Mouse (Mus musculus): ENCODE data around the gene Osbpl3. TPM values are rescaled to one million over a fixed set of nuclear protein-coding genes. Genes with fewer than 3 reads are reported as not detected.

The Osbpl3 gene
- total RNA-seq, 2 experiments from 2014 or later: 6.4 to 10.3 TPM

DNA sequence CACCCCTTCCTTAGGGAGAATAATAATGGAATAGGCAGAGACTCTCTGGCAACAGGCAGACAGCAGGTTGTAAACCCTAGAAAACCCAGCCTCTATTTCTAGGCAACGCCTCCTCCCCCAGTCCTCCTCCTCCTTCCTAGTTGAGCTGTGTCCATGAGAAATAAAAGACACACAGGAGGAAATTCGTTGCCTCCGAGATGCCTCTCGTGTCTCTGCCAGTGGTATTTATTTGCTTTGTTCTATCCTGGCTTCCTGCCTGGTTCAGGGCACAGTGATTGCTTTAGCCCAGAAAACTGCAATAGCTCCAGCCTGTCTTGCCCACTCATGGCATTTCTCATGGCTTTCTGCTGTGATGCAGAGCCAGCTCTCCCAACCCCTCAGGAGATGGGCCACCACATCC lies 43.8 kb downstream of the Osbpl3 start:
- ATAC-seq (replicated peaks; ENCODE audit: poor library complexity): no peak

DNA sequence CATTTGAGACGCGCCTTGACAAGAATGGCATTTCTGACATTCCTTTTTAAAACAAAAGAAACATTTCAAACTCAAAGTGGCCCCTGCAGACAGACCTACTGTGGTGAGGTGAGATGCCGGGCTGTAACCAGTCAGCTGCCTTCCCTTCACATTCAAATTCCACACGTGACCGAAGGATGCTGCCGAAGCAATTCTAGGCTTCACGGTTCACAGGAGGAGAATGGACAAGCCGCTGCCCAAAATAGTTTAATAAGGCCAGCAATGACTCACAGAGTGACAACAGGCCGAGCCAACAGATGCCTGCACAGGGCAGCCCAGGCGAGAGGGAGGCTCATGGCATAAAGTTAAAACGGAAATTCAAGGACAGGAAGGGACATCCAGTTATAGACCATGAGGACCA lies 51.3 kb downstream of the Osbpl3 start:
- ATAC-seq (replicated peaks; ENCODE audit: poor library complexity): no peak

DNA sequence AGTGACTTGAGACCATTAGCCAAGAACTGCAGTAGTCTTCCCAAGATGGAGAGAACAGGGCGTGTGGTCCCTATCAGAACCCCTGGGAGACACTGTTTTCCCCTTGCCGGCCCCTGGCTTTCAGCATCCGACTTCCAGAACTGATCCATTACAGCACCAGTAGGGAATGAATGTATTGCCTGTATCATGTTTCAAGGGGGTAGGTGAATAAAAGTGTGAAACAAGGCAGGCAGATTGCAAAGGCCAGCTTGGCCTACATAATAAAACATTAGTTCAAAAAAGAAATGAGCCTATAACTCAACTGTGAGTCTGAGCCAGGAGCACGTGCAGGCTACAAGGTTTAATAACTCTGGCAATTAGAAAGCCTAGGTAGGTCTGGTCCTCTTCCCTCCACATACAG lies 52.5 kb downstream of the Osbpl3 start:
- no peak for ATAC-seq (replicated peaks; ENCODE audit: poor library complexity)

DNA sequence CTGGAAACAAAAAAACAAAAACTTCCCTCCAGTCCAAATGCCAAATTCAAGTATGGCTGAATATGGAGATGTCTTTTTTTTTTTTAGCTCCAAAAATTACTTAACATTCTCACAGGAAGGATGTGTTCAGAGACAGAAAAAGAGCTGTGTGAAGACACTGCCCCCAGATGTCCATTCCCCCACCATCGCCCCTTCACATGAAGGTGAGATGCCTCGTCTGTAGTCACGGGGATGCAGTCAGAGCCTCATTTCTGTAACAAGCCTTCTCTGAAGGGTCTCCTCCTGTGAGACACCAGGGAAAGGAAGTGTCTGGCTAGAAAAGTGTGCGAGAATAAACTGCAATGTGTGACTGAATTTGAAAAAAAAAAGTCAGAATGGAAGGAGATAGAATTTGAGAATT lies 53.1 kb downstream of the Osbpl3 start:
- ATAC-seq (replicated peaks; ENCODE audit: poor library complexity): no peak

DNA sequence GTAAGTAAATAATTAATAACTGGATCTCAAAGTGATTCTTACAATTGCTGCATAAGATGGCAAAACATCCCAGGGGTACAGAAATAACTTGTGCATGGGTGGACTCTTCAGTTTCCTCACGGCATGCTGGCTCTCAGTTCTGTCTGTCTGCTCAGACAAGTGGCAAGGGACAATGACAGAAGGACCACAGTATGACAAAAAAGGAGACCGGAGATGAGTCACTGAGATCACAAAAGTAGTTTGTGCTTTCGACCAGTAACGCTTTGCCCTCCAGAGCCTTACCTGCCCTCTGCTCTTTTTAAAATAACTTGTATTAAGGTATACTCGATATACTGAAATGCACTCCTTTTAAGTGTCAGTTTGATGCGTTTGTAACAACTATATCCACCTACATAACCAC lies 55.8 kb downstream of the Osbpl3 start:
- ATAC-seq (replicated peaks; ENCODE audit: poor library complexity): no peak

DNA sequence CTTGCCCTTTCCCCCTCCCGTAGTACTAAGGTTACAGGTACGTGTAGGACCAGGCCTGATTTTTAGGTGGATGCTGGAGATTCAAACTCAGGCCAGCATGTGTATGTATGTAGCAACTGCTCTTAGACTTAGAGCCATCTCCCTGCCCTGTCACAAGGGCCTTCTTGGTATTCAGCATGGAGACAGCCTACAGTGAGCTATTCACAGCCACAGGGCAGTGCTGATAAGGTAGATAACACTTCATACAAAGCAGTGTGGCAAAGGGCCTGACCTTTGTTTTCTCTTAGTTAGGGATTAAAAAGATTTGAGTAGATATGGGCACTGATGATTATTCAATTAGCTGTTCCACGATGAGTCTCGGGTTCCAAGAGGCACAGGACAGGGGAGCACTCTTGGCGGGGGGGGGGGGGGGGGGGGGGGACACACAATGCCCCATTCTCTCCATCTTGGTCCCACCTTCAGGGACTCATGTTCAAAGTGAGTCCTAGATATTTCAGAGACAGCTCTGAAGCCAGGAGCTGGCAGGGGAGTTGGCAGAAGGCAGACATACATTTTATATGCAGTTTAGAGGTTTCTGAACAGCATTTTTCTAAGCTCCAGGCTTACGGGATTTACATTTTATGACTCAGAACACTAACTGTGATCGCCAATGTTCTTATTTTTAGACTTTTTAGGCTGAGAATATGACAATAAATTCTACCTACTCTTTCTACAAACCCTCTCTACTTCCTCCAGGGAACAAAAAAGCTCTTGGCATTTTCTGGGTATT lies 56.4 kb downstream of the Osbpl3 start:
- ATAC-seq (replicated peaks; ENCODE audit: poor library complexity): 0 out of 2 replicates have a peak, but pooled peaks have one; percentile 34

DNA sequence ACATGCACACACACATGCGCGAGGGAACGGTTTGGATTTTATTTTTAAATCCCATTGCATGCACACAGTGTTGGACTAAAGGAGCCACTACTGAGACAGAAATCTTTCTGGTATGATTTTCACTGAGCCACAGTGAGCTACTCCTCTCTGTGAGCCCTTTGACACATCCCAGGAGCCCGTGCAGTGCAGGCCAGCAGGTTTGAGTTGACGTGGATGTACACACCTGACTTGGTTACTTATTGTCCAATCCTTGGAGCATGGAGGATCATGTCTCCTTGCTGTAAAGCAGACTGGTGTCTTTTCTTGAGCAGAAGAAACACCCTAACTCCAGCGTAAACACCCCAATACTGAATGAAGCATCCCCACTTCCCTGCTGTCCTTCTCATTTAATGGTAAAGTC lies 57.7 kb downstream of the Osbpl3 start:
- ATAC-seq (replicated peaks; ENCODE audit: poor library complexity): no peak

DNA sequence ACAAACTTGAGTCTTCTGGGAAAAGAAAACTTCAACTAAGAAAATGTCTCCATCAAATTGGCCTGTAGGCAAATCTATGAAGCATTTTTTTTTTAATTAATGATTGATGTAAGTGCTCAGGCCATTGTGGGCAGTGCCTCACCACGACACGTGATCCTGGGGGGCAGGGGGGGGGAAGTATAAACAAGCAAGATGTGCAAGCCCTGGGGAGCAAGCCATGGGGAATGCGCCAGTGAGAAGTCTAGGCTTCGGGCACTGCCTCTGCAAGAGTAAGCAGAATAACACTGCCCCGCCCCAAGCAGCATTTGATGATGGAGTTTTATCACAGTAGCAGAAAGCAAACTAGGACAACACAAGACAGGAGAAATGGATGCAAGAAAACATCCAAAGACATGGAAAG lies 58.9 kb downstream of the Osbpl3 start:
- ATAC-seq (replicated peaks; ENCODE audit: poor library complexity): no peak

DNA sequence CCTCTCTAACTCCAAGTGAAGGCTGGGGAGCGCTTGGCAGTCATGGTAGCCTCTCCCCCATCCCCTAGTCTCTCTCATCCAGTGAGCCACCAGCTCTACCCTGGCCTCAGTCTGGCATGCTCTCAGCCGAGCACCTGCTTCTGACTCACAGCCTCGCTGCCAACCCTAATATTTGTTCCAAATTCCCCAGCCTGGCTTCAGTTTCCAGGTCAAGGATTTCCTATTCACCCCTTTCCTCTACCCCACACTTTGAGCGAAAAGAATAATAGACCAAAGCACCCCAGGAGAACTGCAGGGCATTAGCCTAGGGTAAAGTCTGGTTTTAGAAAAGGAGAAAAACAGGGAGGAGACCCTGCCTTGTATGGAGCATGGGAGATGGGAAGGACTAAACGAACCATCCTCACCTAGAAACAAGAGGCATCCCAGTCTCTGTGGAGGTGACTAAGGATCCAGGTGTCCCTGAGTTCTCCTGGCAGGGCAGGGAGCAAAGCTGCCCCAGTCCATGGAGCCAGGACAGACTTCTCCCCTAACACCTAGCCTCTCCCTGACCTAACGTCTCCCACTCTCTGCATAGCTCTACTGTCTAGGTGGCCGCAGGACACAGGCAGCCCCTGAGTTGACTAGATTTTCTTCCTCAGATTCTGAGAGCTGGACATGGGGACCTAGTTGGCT lies 60.2 kb downstream of the Osbpl3 start:
- ATAC-seq (replicated peaks; ENCODE audit: poor library complexity): no peak

DNA sequence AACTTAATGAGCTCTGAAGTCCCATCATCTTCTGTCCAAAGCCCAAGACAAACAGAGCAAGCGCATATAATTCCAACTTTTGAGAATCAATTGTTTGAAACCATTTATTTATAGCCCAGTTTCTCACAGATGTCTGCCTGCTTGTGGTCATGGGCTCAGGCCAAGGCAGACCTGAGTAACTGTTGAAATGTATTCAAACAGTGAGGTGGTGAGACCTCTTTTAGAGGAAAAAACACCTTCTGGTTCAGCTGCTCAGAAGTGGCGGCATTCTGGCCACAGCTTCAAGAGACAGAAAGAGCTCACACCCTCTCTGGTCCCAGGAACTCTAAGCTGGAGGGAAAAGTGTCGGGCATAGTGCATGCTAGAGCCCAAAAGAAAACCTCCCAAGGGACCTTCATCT lies 61.6 kb downstream of the Osbpl3 start:
- ATAC-seq (replicated peaks; ENCODE audit: poor library complexity): no peak

DNA sequence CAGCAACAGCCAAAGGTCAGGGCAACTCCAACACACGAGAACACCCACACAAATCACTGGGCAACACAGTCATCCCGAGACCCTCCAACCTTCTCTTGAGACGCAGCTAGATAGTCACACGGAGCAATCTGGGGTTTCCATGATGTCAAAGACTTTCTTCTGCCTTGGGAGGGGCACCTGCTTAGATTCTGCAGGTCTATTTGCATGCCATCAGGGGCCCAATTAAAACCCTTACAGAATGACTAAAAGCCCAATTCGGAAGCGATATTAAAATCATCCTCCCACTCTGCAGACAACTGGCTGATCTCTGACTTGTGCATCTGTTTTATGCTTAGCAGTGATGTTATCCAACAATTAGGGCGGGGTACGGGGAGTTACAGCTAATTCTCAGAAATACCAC lies 62.0 kb downstream of the Osbpl3 start:
- no peak for ATAC-seq (replicated peaks; ENCODE audit: poor library complexity)

DNA sequence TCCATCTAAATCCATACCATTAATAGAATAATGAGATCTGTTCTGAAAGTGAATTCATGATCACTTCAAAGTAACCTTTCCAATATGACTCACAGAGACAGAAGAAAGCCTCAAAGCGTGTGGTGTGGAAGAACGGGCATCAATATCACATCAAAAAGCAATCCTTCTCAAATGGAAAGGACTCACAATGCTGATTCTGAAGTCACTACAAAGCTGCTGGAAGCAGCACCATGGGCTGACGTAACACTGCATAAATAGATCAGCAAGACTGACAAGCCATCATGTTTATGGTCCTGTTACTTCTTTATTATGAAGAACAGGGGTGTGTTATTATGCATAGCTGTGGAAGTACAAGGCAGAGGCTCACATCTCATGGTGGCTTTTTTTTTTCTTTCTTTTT lies 64.0 kb downstream of the Osbpl3 start:
- no peak for ATAC-seq (replicated peaks; ENCODE audit: poor library complexity)

DNA sequence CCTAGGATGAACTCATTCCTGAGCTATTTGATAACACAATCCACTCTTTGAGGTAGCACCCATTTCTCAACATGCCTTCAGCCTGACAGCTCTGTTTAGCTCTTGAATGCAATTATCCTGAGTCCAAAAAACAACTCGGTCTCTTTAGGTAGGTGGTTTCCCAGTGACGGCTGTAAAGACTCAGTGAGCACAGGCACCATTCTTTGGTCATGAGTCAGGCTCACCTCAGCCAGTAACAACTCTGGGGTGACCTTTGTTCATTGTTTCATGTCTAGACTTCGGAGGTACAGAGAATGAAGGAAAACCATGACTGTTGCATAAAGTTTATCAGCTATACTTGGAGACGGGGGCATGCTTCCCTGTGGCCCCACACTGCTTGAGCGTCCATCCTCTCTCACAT lies 65.7 kb downstream of the Osbpl3 start:
- no peak for ATAC-seq (replicated peaks; ENCODE audit: poor library complexity)

DNA sequence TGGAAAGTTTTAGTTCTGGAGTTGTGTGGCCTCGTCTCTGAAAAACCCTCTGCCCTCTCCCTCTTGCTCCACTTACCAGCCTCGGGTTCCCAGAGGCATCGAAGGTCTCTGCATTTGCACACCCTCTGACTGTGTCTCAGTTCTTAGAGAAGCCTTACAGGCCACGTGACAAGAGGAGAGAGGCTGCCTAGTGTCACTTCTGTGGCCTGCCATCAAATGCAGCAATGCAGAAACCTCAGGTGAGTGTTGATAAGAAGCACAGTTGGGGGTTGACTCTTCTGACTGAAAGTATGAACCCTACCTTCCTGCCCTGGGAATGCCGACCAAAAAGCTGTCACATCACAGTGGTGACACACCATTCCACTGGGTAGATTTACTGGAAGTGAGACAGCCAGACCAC lies 68.4 kb downstream of the Osbpl3 start:
- ATAC-seq (replicated peaks; ENCODE audit: poor library complexity): no peak

DNA sequence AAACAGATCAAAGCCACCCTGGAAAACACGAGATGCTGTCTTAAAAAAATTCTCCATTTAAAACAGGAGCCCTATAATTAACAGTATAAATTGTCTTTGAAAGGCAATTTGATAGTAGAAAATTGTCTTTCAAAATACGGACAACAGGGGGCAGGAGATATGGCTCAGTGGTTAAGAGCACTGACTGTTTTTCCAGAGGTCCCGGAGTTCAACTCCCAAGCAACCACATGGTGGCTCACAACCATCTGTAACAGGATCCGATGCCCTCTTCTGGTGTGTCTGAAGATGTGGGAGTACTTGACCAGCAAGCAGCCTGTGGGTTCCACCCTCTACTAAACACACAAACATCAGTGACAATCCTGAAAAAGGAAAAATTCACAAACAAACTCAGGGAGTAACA lies 69.5 kb downstream of the Osbpl3 start:
- no peak for ATAC-seq (replicated peaks; ENCODE audit: poor library complexity)

DNA sequence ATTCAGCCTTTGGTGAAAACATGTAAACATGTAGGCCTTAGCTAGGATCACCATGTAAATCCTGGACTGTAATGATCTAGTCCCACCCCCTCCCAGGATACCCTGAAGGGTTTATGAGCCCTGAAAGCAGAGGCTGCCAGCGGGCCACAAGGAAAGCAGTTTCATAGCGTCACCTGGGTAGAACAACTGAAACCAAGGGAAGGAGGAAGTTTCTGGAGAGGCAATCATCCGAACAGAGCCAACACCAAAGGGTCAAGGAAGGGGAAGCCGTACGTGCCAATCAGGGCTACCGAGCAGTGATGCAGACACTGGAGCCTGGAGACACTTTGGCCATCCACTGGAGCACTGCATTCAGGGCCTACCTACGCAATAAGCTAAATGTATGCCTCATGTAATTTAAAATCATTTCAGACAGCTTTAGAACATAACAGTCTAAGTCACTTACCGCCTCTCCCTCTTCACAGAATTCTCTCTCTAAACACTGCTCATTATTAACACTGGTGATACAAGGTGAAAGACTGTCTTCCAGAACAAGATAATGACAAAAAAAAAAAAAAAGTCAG lies 70.5 kb downstream of the Osbpl3 start:
- peak; percentile 38 for ATAC-seq (replicated peaks; ENCODE audit: poor library complexity)

DNA sequence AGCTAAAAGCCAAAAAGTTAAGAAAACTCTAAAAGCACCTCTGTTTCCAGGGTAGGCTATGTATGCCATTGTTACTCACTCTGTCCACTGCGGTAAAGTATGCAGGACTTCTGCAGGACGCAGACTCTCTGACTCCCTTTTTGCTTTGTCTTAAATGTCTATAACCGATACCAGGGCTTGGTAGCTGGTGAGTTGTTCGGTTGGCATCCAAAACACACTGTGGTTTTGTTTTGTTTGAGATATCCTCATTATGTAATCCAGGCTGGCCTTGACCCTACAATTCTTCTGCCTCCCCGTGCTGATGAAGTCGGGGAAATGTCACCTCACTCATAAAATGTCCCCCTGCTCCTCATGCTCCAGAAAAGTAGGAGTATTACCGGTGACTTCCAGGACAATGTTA lies 73.3 kb downstream of the Osbpl3 start:
- no peak for ATAC-seq (replicated peaks; ENCODE audit: poor library complexity)

DNA sequence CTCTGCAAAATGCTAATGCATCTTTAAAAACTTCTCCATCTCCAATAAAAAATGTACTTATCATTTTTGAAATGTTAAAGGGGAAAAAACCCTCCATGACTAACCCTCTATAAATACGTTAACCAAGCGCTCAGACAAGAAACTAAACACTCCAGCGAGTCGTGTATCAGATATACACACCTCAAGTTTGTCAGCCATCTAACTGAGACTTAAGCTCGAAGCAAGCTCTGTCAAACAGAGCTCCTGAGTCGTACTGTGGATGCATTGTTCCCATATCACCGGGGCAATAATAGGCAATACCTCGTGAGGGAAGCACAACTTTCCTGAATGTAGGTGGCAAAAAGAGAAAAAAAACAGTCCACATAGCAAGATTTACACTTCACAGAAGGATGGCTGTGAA lies 73.8 kb downstream of the Osbpl3 start:
- no peak for ATAC-seq (replicated peaks; ENCODE audit: poor library complexity)

DNA sequence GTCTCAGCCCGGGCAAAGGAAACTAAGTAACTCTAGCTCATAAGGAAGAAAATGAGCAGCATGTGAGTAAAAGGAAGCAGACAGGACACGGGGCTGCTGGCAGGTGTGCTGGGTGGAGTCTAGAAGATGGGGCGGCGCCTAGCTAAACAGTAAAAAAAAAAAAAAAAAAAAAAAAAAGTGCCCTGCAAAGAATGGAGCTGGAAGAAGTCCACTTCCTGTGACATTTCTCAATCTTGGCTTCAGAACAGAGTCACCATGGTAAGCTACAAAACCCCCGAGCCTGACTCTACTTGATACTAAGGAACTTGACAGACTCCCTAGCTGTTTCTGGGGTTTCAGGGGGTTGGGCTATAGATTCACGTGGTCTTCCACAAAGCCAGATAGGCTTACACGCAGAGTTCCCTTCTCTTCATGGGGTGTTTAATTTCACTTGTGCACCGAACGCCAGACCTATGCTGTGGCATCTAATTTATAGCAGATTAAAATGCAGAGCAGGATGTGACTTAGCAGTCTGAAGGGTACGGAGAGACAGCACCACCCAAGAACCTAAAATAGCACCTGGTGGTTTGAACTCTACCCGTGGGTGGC lies 74.4 kb downstream of the Osbpl3 start:
- ATAC-seq (replicated peaks; ENCODE audit: poor library complexity): peak; percentile 55

DNA sequence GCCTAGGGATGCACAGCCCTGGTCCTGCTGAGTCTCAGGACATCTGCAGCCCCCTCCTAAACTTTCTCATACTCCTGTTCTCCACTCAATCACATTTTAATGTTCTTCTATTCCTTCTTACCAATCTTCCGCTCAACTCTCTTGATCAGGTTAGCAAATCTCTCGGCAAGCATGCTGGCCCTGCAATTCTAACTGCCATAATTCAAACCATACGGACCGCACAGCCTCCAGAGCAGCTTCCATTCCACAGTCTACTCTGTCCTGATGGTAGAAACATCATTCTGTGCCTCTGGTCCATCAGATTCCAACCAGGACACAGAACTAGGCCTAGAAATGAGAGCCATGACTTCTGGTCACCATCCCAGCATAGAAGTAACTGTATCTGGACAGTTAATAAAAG lies 76.3 kb downstream of the Osbpl3 start:
- no peak for ATAC-seq (replicated peaks; ENCODE audit: poor library complexity)

DNA sequence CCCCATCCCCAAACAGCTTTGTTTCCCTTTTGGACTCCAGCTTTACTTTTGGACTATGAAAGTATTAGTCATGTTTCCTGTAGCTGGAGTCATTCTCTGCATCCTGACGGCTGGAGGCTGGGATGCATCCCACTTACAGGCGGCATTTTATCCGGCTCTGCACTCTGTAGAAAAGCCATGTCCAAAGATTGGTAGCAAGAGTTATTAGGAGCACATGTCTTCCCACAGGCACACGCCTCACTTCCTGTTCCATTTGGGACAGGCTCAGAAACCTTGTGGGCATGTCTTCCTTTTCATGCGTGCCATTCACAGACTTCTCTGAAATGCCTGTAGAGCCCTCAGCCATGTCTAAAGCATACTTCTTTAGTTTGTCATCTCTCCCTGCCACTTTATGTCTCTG lies 76.9 kb downstream of the Osbpl3 start:
- no peak for ATAC-seq (replicated peaks; ENCODE audit: poor library complexity)

Measured in megakaryocyte progenitor cell, adult 5-6 weeks (primary cell).